Mouse (Mus musculus): ENCODE data around the gene Taf10.
"Not testable (repeated sequence)": the region's sequence is repeated elsewhere in the genome, so short reads cannot be mapped to it uniquely, and the experiment has no call there.

Gene Taf10

GRCm38 (mm10) chr7:105752716-105753115, 8.6 kb upstream of the Taf10 start:
- DNase-seq (ENCODE audit: low read depth): no peak

DNA sequence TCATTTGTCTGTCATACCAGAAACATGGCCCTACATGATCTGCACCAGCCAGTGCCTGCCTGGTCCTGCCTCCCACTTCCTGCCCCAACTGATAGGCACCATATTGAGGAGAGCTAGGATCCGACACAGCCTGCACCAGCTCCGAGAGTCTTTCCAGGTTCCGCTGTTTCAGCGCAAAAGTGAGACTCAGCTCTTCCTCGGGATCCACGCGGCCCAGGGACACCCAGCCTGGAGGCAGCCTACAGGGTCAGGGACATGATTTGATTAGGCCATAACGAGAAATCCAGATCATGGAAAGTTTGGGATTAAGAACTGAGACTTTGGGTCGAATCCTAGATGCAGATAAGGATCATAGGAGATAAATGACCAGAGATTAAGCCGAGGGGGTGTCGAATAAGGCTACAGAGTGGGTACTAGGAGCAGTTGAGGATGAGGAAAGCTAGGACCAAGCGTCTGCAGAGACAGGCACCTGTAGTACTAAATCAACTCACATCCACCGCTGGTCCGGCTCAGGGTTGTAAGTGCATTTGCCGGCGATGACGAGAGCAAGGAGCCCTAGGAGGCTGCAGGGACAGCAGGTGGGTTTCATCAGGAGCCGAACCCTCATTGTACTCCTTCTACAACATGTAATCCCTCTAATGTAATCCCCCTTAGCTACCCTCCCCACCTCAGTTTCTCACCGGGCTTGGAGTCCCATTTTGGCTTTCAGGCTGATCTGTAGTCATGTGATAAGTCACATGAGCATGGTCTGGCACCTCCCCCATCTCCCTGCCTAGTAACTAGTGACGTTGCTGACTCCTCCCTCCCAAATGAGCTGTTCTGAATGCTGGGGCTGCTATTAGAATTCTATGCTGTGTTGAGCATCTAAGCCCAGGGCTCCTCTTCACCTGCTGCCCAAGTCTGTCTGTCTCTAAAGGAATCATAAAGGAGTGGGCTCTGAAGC, 7.6 kb upstream of the Taf10 start, which contains the start of gene Tpp1:
Tpp1 (minus strand) TSS at position 745 of the 943 bp plus-strand sequence.
- DNase-seq (ENCODE audit: low read depth): peak; percentile 89

DNA sequence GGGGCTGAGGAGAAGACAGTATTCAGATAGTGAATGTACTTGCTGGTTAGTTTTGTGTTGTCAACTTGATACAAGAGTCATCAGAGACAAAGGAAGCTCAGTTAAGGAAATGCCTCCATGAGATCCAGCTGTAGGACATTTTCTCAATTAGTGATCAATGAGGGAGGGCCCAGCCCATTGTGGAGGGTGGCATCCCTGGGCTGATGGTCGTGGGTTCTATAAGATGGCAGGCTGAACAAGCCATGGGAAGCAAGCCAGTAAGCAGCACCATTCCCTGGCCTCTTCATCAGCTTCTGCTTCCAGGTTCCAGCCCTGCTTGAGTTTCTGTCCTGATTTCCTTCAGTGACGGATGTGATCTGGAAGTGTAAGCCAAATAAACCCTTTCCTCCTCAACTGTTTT, 3.6 kb upstream of the Taf10 start:
- DNase-seq (ENCODE audit: low read depth): no peak

GRCm38 (mm10) chr7:105743246-105743925, 775 bp downstream of the Taf10 start:
- DNase-seq (ENCODE audit: low read depth): not testable (repeated sequence)

DNA sequence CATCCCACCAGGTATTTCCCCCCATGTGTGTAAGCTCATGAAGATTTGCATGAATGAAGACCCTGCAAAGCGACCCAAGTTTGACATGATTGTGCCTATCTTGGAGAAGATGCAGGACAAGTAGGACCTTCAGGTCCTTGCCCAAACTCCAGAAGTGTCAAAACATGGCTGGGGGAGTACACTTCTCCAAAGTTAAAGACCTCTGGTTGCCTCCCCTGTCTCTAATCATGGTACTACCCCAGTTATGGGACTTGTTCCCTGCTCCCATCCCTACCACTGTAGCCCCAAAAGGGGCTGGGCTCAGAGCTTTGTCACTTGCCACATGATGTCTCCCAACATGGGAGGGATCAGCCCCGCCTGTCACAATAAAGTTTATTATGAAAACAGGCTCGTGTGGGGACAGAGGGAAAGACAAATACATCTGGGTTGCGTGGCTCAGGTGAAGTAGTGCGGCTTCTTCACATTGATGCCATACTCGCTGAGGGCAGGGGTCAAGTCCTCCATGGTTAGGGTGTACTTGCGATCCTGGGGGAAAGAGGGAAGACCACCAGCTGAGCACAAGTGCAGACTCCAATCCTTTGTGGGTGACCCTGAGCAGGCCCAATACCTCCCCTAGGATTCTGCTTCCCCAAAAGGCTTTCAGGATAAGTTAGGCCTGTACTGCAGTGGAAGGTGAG, 1.5 kb downstream of the Taf10 start:
- not testable (repeated sequence) for DNase-seq (ENCODE audit: low read depth)

DNA sequence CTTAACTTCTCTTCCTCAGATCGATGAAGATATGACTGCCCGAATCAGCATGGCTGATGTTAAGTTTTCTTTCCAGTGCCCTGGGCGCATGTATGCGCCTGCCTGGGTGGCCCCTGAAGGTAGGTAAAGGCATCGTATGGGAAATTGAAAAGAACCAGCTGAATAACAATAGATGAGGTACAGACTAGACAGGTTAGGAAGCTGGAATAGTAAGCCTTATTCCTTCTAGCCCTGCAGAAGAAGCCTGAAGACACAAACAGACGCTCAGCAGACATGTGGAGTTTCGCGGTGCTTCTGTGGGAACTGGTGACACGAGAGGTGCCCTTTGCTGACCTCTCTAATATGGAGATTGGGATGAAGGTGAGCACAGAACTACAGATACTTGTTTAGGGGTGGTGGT, 2.2 kb downstream of the Taf10 start:
- DNase-seq (ENCODE audit: low read depth): no peak

DNA sequence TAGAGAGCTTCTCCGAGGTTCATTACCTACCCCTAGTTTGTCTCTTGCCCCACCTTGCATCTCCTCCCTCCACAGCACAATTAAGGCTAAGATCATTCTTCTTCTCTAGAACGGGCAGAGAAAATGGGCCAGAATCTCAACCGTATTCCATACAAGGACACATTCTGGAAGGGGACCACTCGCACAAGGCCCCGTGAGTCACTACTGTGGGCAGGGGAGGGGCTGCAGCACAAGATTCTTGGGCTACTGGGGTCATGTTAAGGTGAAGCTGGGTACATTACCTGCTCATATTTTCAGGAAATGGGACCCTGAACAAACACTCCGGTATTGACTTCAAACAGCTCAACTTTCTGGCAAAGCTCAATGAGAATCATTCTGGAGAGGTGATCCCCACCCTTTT, 3.3 kb downstream of the Taf10 start:
- DNase-seq (ENCODE audit: low read depth): no peak

DNA sequence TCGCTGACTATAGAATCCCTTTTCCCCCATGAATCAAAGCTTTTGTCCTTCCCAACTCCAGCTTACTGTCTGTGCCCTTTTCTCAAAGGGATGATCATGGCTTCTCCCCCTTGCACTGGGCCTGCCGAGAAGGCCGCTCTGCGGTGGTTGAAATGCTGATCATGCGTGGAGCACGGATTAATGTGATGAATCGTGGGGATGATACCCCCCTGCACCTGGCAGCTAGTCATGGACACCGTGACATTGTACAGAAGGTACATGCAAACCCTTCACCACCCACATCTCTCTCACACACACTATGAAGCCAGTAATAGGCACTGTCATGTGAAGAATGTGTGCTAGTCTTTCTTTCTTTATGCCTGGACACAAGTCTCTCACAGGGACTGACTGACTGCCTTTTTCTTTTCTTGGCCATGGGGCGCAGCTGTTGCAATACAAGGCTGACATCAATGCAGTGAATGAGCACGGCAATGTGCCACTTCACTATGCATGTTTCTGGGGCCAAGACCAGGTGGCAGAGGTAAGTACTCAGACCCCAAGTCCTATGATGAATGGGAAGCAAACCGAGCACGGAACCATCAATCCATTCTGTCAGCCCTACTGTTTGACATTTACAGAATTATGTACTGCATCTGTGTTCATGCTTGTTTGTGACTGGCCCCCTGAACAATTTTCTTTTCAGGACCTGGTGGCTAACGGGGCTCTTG, 3.9 kb downstream of the Taf10 start:
- no peak for DNase-seq (ENCODE audit: low read depth)

- DNase-seq (ENCODE audit: low read depth): no peak
Observed at GRCm38 (mm10) chr7:105738948-105739347, 5.2 kb downstream of the Taf10 start.

- no peak for DNase-seq (ENCODE audit: low read depth)
Observed at GRCm38 (mm10) chr7:105738286-105738685, 5.9 kb downstream of the Taf10 start.

DNA sequence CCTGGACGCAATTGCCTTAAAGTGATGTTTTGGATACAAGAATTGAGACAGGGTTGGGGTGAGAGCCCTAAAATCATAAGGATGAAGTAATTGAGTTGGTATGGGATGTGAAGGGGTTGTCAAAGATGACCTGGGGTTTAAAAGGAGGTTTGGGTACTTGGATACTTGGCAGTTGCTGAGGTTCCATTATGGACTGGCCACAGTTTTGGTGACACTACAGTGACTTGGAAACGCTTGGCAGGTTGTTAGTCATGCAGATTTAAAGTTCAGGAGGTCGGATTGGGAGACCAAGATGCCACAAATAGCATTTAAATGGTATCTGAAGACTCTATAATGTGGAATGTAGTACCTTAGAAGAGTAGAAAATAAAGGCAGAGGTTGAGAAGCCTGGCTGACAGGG, 6.5 kb downstream of the Taf10 start:
- no peak for DNase-seq (ENCODE audit: low read depth)

DNA sequence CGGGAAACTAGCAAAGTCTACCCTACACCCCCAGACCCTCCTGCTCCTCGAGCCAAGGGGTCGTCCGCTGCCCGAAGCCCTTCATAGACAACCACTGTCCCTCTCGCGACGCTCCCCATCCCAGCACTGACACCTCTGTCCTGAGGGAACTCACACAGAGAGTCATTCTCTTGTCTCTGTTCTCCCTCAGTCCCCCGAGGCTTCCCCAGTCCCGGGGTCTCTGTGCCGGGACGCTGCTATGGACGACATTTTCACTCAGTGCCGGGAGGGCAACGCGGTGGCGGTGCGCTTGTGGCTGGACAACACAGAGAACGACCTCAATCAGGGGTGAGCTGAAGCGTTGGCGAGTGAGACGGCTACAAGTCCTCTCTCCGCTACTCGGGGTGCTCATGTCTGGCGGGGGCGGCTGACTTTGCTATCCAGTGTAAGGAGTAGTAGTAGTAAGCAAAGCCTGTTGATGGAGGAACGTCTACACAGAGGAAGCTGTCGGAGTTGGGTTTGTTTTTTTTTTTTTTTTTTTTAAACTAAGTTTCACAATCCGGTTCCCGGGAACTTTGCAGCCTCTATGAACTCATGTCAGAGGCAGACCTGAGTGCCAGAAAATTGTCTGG, 7.1 kb downstream of the Taf10 start, which contains the start of gene Rrp8:
Rrp8 (minus strand) TSS at position 475 of the 611 bp plus-strand sequence.
- DNase-seq (ENCODE audit: low read depth): no peak

DNA sequence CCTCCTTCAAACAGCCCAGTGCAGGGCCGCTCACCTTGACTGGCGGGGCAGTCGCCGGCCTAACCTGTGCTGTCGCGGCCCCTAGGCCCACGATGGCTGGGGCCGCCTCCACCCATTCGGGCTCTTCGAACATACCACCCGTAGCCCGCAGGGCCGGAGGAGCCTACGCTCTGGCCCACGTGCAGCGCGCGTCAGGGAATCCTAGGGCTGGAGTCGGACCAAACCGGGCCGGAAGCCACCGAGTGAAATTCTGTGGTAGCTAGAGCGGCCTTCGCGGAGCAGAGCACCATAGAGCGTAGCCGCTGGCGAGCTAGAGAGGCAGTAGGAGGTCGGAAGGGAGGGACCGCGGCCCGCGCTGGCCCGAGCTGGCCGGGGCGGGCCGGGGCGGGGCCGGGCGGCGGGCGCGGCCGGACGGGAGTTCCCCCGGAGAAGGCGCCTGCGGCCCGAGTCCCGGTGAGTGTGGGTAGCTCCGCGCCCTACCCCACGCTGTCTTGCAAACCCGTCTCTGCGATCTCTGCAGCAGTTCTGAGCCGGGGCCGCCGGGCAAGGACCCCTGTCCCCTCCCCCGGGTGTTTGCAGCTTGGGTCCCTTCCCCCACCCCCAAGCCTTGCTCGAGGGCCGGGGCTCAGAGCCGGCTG, 7.8 kb downstream of the Taf10 start, which contains the start of gene Ilk:
Ilk (plus strand) TSS at position 329 of the 638 bp plus-strand sequence.
- peak; percentile 69 for DNase-seq (ENCODE audit: low read depth)

DNA sequence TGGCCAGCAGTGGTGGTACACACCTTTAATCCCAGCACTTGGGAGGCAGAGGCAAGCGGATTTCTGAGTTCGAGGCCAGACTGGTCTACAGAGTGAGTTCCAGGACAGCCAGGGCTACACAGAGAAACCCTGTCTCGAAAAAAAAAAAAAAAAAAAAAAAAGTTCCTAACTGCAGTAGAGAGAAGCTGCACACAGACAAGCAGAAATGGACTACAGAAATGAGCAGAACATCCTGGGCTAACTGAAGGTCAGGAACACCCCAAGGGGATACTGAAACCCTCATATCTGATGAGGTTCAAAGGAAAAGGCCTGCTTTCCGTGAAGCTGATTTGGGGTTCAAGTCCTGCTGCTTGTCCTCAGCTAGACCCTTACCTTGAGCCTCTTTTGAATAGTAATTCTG, 8.7 kb downstream of the Taf10 start:
- DNase-seq (ENCODE audit: low read depth): not testable (repeated sequence)

DNA sequence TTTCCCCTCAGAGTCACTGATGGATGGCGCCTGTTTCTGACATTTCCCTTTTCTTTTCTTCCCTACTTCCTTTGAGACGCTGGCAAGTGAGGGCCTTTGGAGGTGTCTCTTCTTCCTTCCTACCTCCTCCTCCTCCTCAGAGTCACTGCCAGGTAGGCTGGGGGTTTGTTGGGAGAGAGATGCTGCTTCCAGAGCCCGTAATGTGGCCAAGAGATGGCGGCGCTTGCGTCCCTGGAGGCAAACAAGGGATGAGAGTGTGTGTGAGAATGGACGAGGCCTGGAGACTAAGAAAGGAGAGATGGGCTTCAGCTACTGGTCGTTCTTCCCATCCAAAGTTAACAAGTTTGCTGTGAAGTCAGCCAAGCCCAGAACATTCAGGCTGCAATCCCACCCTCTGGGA, 9.3 kb downstream of the Taf10 start:
- DNase-seq (ENCODE audit: low read depth): no peak

GRCm38 (mm10) chr7:105733836-105734235, 10.3 kb downstream of the Taf10 start:
- no peak for DNase-seq (ENCODE audit: low read depth)

- no peak for DNase-seq (ENCODE audit: low read depth)
Observed at GRCm38 (mm10) chr7:105728701-105729428, 15.3 kb downstream of the Taf10 start.

GRCm38 (mm10) chr7:105726980-105727325, 17.2 kb downstream of the Taf10 start:
- no peak for DNase-seq (ENCODE audit: low read depth)

DNA sequence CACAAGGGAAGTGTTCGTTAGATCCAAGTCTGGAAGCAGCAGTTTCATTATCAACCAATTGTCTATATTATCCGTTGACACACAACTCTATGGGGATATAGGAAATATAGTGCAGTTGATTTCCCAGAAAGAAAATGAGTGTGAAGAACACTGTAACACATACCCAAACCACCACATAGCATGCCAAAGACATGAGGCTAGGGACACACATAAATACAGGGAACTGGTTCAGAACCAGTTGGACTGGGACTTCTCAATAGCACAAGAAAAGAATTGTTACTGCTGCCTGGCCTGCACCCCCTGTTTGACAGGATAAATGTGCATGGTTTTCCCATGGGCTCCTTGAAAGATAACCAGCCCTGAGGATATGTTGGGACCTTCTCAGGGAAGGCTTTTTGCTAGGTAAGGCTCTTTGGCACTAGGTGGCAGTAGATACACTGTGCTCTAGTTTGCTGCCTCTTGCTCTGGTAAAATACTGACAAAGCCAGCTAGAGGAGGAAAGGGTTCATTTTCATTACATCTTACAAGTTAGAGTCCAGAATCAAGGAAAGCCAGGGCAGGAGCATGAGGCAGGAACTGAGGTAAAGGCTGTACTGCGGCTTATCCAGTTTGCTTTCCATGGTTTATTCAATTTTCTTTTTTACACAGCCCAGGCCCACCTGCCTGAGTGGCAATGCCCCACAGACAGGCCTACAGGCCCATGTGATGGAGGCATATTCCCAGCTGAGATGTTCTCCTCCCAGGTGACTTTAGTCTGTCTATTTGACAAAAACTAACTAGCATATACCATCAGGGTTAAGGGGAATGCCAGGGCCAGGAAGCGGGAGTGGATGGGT, 17.8 kb downstream of the Taf10 start:
- DNase-seq (ENCODE audit: low read depth): no peak

All from c-Kit-positive CD71-negative TER-119-negative erythroid progenitor cells, embryonic 14.5 days (primary cell).